Mouse (Mus musculus): ENCODE data around the gene Pald1. TPM values are rescaled to one million over a fixed set of nuclear protein-coding genes. Genes with fewer than 3 reads are reported as not detected.

Gene Pald1
- total RNA-seq (2014; rRNA removed; ENCODE audit: low replicate concordance) (27.7 and 66.8 TPM in 2 replicates), polyA plus RNA-seq (2015; fragmentation: Nextera tagmentation; extraction: Ambion mirVana) (13.8 and 17.9 TPM in 2 replicates)

DNA sequence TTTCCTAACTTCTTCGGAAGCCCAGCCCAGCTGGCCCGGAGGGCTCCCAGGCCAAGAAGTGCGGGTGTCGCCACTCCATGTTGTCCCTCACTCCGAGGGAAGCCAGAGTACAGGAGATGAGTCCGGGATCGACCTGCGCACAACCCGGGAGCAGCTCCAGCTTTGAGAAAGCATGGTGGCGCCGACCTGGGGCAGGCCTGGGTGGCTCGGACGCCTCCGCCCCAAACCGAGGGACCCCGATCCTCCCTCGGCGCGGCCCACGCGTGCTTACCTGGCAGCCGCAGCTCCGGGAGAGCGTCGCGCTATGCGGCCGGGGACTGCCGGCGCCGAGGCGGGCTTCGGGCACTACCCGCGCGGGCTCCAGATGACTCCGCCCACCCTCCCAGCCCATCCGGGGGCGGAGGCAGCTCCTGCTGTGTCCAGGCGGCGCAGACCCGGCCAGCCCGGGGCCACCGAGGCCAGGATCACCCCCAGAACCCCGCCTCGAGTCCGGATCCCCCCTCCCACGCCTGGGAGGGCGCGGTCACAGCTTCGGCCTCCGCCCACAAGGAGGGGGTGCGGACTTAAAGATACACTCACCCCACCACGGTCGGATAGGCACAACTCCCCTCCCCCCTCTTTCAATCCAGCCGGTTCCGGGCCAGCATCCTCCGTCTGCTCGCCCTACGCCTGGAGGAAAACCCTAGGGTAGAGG lies at the start of gene Pald1:
Gene Pald1 (minus strand): TSS at position 510 of the 694 bp plus-strand sequence.
- ATAC-seq (ENCODE audit: insufficient read depth, low read depth) (peak; percentile 78), DNase-seq (ENCODE audit: low spot score) (peak; percentile 72)
- Histone ChIP-seq H3K4me2 (ENCODE audit: low read depth, low read length) (peak within 1 kb of the TSS; percentile 95), H3K36me3 (replicated peaks; ENCODE audit: control insufficient read depth, insufficient read depth, low read length) (no peaks in the 10 kb centered on the region), H3K4me3 (ENCODE audit: low read depth, low read length) (peak within 1 kb of the TSS; percentile 85), H3K9me3 (replicated peaks; ENCODE audit: control insufficient read depth, low read length) (no peaks in the 10 kb centered on the region), H3K4me1 (ENCODE audit: control insufficient read depth, insufficient read depth) (peaks cover 48% of the 10 kb centered on the region), H3K9ac (replicated peaks; ENCODE audit: low read depth, low read length) (peak within 1 kb of the TSS; percentile 66), H3K27me3 (ENCODE audit: control insufficient read depth, insufficient read depth, low read length) (no peaks in the 10 kb centered on the region), H3K27ac (ENCODE audit: low read depth) (peak within 1 kb of the TSS; percentile 87)
- WGBS: under 1% methylated on average over 59 of the region's 60 CpGs
- no peak for TF ChIP-seq EP300 (IDR thresholded peaks at IDR 0.05; ENCODE audit: low read depth)
- no peak for TF ChIP-seq CTCF (IDR thresholded peaks at IDR 0.05; ENCODE audit: low read depth)

DNA sequence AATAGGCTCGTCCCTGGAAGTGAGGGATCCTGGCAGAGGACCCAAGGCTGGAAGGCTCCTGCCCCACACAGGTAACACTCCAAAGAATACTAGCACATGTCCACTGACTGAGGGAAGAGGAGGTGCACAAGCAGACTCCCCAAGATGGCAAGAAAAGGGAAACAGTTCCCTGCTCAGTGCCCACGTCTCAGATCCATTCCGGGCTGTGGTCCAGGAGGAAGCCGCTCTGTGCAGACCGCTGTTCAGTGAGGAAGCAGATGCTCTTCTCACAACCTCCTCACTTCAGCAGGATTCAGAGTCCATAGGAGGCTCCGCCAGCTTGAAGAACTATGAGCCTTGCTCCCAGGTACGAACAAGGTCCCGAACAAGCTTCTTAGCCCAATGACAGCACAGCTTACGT lies 48.0 kb upstream of the Pald1 start:
- ATAC-seq (ENCODE audit: insufficient read depth, low read depth) (no peak), DNase-seq (ENCODE audit: low spot score) (no peak)
- no peak overlapping the region for H3K9ac ChIP-seq (replicated peaks; ENCODE audit: low read depth, low read length)
- H3K27ac ChIP-seq (ENCODE audit: low read depth): no peak overlapping the region
- no peak overlapping the region for H3K4me3 ChIP-seq (ENCODE audit: low read depth, low read length)
- H3K4me2 ChIP-seq (ENCODE audit: low read depth, low read length): no peak overlapping the region
- no peaks in the 10 kb centered on the region for H3K9me3 ChIP-seq (replicated peaks; ENCODE audit: control insufficient read depth, low read length)
- peaks cover 11% of the 10 kb centered on the region for H3K4me1 ChIP-seq (ENCODE audit: control insufficient read depth, insufficient read depth)
- H3K27me3 ChIP-seq (ENCODE audit: control insufficient read depth, insufficient read depth, low read length): no peaks in the 10 kb centered on the region
- WGBS: 94% methylated on average over 9 of the region's 9 CpGs
- H3K36me3 ChIP-seq (replicated peaks; ENCODE audit: control insufficient read depth, insufficient read depth, low read length): peaks cover 57% of the 10 kb centered on the region
- TF ChIP-seq CTCF (IDR thresholded peaks at IDR 0.05; ENCODE audit: low read depth) (no peak), EP300 (IDR thresholded peaks at IDR 0.05; ENCODE audit: low read depth) (no peak)

DNA sequence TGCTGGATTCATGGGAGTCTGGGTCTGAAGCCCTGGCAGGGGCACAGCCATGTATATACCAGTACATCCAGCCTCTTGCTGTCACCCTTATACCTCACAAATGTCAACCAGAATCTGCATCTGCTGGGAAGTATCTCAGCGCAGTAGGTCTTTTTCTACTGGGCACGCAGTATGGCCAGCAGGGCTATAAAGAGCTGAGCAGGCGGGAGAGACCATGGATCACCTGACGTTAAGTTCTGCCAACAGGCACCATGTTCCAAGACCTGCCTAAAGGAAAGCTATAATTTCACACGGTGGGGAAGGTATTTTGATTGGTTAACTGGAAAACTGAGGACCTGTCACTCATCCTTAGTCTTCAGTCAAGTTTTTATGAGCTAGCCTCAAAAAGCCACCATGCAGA lies 45.7 kb upstream of the Pald1 start:
- WGBS: 88% methylated on average over 5 of the region's 5 CpGs
- Histone ChIP-seq H3K36me3 (replicated peaks; ENCODE audit: control insufficient read depth, insufficient read depth, low read length) (peaks cover 43% of the 10 kb centered on the region), H3K4me1 (ENCODE audit: control insufficient read depth, insufficient read depth) (peaks cover 32% of the 10 kb centered on the region), H3K9me3 (replicated peaks; ENCODE audit: control insufficient read depth, low read length) (no peaks in the 10 kb centered on the region), H3K4me3 (ENCODE audit: low read depth, low read length) (no peak overlapping the region), H3K4me2 (ENCODE audit: low read depth, low read length) (no peak overlapping the region), H3K27ac (ENCODE audit: low read depth) (no peak overlapping the region), H3K27me3 (ENCODE audit: control insufficient read depth, insufficient read depth, low read length) (no peaks in the 10 kb centered on the region), H3K9ac (replicated peaks; ENCODE audit: low read depth, low read length) (no peak overlapping the region)
- ATAC-seq (ENCODE audit: insufficient read depth, low read depth): no peak
- DNase-seq (ENCODE audit: low spot score): no peak
- no peak for TF ChIP-seq CTCF (IDR thresholded peaks at IDR 0.05; ENCODE audit: low read depth)
- TF ChIP-seq EP300 (IDR thresholded peaks at IDR 0.05; ENCODE audit: low read depth): no peak

DNA sequence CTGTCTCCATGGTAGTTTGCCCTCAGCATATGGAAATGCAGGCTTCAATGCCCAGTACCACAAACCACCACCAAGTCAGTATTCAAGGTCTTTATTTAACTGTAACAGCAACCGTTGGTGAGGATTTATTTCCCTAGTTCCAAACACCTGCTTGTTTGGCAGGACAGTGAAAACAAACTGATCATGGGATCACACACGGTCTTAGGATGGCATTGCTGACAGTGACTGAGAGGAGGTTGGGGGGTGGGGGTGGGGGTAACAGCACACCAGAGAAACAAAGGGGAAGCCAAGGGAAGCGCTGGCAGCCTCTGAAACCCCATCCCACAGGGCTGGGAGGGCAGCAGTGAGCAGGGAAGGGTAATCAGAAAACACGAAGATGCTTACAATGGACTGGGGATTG lies 45.1 kb upstream of the Pald1 start:
- no peaks in the 10 kb centered on the region for H3K9me3 ChIP-seq (replicated peaks; ENCODE audit: control insufficient read depth, low read length)
- TF ChIP-seq CTCF (IDR thresholded peaks at IDR 0.05; ENCODE audit: low read depth): no peak
- no peak for TF ChIP-seq EP300 (IDR thresholded peaks at IDR 0.05; ENCODE audit: low read depth)

DNA sequence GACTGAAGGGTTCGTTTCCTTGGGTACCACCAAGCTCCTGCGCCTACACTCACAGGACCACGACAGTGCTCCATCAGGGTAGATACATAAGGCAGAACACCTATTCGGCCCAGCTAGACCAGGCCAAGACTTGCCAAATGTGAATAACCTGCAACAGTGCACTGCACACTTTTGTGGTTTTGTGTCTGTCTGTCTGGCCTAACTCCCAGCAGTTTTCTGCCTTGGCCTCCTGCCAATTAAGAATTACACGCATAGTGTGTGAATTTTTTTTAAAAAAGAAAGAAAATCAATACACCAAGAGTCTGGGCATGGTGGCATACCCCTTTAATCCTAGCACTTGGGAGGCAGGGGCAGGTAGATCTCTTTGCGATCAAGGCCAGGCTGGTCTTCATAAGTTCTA lies 44.6 kb upstream of the Pald1 start:
- Histone ChIP-seq H3K4me3 (ENCODE audit: low read depth, low read length) (no peak overlapping the region), H3K9ac (replicated peaks; ENCODE audit: low read depth, low read length) (no peak overlapping the region), H3K36me3 (replicated peaks; ENCODE audit: control insufficient read depth, insufficient read depth, low read length) (peaks cover 32% of the 10 kb centered on the region), H3K4me1 (ENCODE audit: control insufficient read depth, insufficient read depth) (peaks cover 32% of the 10 kb centered on the region), H3K27ac (ENCODE audit: low read depth) (no peak overlapping the region), H3K4me2 (ENCODE audit: low read depth, low read length) (no peak overlapping the region), H3K27me3 (ENCODE audit: control insufficient read depth, insufficient read depth, low read length) (0 out of 2 replicates have a peak, but pooled peaks cover 5% of the 10 kb centered on the region), H3K9me3 (replicated peaks; ENCODE audit: control insufficient read depth, low read length) (no peaks in the 10 kb centered on the region)
- TF ChIP-seq EP300 (IDR thresholded peaks at IDR 0.05; ENCODE audit: low read depth) (no peak), CTCF (IDR thresholded peaks at IDR 0.05; ENCODE audit: low read depth) (no peak)
- DNase-seq (ENCODE audit: low spot score) (no peak), ATAC-seq (ENCODE audit: insufficient read depth, low read depth) (no peak)
- 87% methylated on average over 6 of the region's 6 CpGs for WGBS

More for the DNA sequence above, 45.1 kb upstream of the Pald1 start:
- WGBS: 92% methylated on average over 4 of the region's 4 CpGs
- DNase-seq (ENCODE audit: low spot score): no peak
- H3K9ac ChIP-seq (replicated peaks; ENCODE audit: low read depth, low read length): no peak overlapping the region
- H3K36me3 ChIP-seq (replicated peaks; ENCODE audit: control insufficient read depth, insufficient read depth, low read length): peaks cover 37% of the 10 kb centered on the region
- H3K27me3 ChIP-seq (ENCODE audit: control insufficient read depth, insufficient read depth, low read length): no peaks in the 10 kb centered on the region
- no peak for ATAC-seq (ENCODE audit: insufficient read depth, low read depth)
- H3K4me3 ChIP-seq (ENCODE audit: low read depth, low read length): no peak overlapping the region
- peaks cover 32% of the 10 kb centered on the region for H3K4me1 ChIP-seq (ENCODE audit: control insufficient read depth, insufficient read depth)
- no peak overlapping the region for H3K27ac ChIP-seq (ENCODE audit: low read depth)
- no peak overlapping the region for H3K4me2 ChIP-seq (ENCODE audit: low read depth, low read length)
